Mouse (Mus musculus) midbrain, embryonic 10.5 days (tissue): Measurements from ENCODE around the gene Dcst2. TPM values are rescaled to one million over a fixed set of nuclear protein-coding genes. Genes with fewer than 3 reads are reported as not detected.

Experiments used
- DNase-seq: peaks from one replicate; pipeline ENCODE4 v3.0.0-alpha.2; 2017; ENCODE audit warnings: low spot score
- H3K27ac ChIP-seq: fragments of 300-500 bp; sonication (generic); replicated peaks from 2 replicates; pipeline ENCODE4 v1.5.1; 2016; ENCODE audit warnings: mild to moderate bottlenecking
- H3K27me3 ChIP-seq: fragments of 300-500 bp; sonication (generic); 2 replicates; pipeline ENCODE4 v1.6.1; 2016; ENCODE audit warnings: low read depth, mild to moderate bottlenecking; ENCODE audit not compliant: poor library complexity, severe bottlenecking
- H3K36me3 ChIP-seq: fragments of 300-500 bp; sonication (generic); 2 replicates; pipeline ENCODE4 v1.6.1; 2016; ENCODE audit warnings: mild to moderate bottlenecking, moderate library complexity
- H3K4me1 ChIP-seq: fragments of 300-500 bp; sonication (generic); 2 replicates; pipeline ENCODE4 v1.6.1; 2016
- H3K4me3 ChIP-seq: fragments of 300-500 bp; sonication (generic); 2 replicates; pipeline ENCODE4 v1.5.1; 2016; ENCODE audit warnings: mild to moderate bottlenecking, moderate library complexity
- H3K9me3 ChIP-seq: fragments of 300-500 bp; sonication (generic); replicated peaks from 2 replicates; pipeline ENCODE4 v1.6.1; 2016; ENCODE audit warnings: mild to moderate bottlenecking
- WGBS: fragments of 180-500 bp; shearing (Covaris S2); methylation state at CpG from one replicate; pipeline ENCODE4 v1.1.7; 2016; 5-methylcytosine and 5-hydroxymethylcytosine counted together
- polyA plus RNA-seq: library from polyadenylated mRNA; unstranded; fragments of >200 nt; fragmentation: Nextera tagmentation; extraction: Ambion mirVana; gene quantifications from 2 replicates; pipeline ENCODE4 v1.2.1, GENCODE M21; 2016

Dcst2 gene
- polyA plus RNA-seq, 1 experiment from 2014 or later = 0.12 TPM

DNA sequence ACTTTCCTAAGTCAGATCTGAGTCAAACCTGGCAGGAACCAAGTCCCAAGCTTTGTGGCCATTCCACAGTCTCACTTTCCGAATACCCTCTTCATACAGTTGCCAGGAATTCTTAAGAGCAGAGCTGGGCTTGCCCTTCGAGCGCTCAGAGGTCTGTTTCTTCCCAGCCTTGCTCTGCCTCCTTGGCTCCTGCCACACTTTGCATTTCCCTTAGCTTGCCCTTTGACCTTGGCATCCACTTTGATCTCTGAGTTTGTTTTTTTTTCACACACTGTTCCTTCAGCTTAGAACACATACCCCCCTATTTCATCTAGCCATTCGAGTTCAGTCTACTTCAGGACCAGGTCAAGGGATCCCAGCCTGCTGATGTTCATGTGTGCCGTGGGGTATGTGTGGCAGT lies 10.5 kb upstream of the Dcst2 start:
- Histone ChIP-seq H3K9me3 (no peaks in the 10 kb centered on the region), H3K36me3 (0 out of 2 replicates have a peak, but pooled peaks cover 6% of the 10 kb centered on the region)
- WGBS = 71% methylated on average over 5 of the region's 5 CpGs

DNA sequence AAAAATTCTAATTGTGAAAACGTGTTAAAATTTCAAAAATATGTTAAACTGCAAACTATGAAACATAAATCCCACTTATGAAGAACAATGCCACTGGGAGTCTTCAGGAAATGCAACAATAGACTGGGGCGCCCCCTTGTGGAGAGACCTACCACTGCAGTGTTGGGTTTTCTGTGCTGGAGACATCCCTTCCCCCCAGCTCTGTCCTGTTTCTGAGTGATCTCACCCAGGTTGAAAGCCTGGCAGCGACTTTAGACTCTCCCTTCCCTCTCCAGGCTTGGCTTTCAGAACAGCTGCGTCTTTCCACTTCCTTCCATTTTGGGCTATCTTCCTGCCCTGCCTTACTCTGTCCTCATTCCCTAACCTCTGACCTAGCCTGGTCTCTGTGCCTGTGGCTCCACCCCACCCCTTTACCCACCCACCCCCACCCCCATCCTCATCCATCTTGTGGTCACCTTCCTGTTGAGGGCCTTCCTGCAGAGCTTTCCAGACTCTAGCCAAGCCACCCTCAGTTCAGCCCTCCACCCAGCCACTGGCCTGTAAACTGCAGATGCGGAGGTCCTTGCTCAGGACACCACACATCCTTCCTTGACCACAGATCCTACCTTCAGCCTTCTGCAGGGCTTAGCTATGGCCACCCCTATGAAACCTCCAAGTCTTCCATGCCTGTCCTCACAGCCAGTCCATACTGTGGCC lies 6.8 kb upstream of the Dcst2 start:
- peaks cover 23% of the 10 kb centered on the region for H3K4me1 ChIP-seq
- peak; percentile 78 for DNase-seq
- peaks cover 45% of the 10 kb centered on the region for H3K27me3 ChIP-seq
- H3K9me3 ChIP-seq = no peaks in the 10 kb centered on the region
- no peaks in the 10 kb centered on the region for H3K36me3 ChIP-seq
- WGBS = 20% methylated on average over 5 of the region's 5 CpGs
- H3K27ac ChIP-seq = peak overlapping the region; percentile 49
- no peak overlapping the region for H3K4me3 ChIP-seq

More for the DNA sequence above, 10.5 kb upstream of the Dcst2 start:
- Histone ChIP-seq H3K4me1 (peaks cover 43% of the 10 kb centered on the region), H3K4me3 (no peak overlapping the region), H3K27ac (no peak overlapping the region), H3K27me3 (peaks cover 71% of the 10 kb centered on the region)
- DNase-seq = no peak

DNA sequence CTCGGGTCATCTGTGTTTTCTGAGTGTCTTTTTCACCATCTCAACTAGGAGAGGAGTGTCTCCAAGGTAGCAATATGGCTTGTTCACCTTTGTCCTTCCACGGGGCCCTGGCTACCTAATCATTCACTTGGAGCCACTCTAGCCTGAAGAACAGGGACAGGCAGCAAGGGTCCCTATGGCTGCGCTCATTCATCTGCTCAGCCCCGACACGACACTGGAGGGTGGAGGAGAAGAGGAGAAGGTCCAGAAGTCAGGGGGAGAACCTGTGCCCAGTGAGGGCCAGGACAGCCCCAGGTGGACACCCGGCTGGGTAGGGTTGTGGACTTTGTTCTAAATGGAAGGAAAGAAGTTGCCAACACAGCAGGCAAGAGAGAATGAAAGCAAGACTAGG lies 6.3 kb upstream of the Dcst2 start:
- Histone ChIP-seq H3K4me1 (peaks cover 18% of the 10 kb centered on the region), H3K9me3 (no peaks in the 10 kb centered on the region), H3K36me3 (no peaks in the 10 kb centered on the region), H3K4me3 (no peak overlapping the region), H3K27me3 (peaks cover 40% of the 10 kb centered on the region), H3K27ac (peak overlapping the region; percentile 49; the same call in 1 of the 2 replicates)
- DNase-seq = no peak
- 88% methylated on average over 6 of the region's 6 CpGs for WGBS

DNA sequence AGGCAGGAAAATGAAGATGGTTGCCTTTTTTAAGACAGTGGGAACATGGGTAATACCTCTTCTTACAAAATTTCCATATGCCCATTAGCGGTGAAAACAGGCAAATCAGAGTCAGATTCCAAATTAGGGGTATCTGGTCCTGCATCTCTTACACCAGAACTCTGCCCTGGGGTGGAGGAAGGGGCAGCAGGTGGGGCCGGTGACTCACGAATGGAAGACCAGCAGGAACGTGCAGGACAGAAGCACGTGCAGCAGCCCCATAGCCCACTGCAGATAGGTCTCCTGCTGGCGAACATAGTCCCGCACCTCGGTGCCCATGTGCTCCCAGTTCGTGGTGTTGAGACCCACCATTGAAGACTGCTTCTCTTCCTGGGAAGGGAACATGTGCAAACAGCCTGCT lies 5.7 kb upstream of the Dcst2 start:
- Histone ChIP-seq H3K36me3 (no peaks in the 10 kb centered on the region), H3K27ac (no peak overlapping the region), H3K27me3 (peaks cover 35% of the 10 kb centered on the region), H3K4me1 (peaks cover 15% of the 10 kb centered on the region), H3K4me3 (no peak overlapping the region), H3K9me3 (no peaks in the 10 kb centered on the region)
- no peak for DNase-seq
- WGBS = 74% methylated on average over 9 of the region's 9 CpGs

DNA sequence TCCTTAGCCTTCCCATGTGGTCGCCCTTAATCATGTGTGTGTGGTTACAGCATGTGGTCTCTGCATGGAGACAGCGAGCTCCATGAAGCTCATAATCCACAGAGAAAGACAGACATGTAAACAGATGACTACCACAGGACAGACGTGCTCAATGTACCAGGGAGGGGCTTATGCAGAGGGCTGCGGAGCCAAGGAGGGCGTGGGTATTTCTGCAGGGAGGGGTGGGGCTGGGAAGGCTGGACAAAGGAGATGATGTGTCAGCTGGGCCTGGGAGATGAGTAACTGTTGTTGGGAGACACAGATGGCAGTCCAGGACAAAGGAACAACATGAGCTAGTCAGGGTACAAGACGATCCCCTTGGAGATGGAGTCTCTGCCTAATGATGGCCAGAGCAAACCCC lies 2.1 kb upstream of the Dcst2 start:
- H3K4me3 ChIP-seq = no peak overlapping the region
- no peaks in the 10 kb centered on the region for H3K9me3 ChIP-seq
- no peaks in the 10 kb centered on the region for H3K36me3 ChIP-seq
- H3K27me3 ChIP-seq = peaks cover 14% of the 10 kb centered on the region
- 81% methylated on average over 6 of the region's 6 CpGs for WGBS
- H3K4me1 ChIP-seq = peaks cover 8% of the 10 kb centered on the region
- no peak for DNase-seq
- no peak overlapping the region for H3K27ac ChIP-seq

DNA sequence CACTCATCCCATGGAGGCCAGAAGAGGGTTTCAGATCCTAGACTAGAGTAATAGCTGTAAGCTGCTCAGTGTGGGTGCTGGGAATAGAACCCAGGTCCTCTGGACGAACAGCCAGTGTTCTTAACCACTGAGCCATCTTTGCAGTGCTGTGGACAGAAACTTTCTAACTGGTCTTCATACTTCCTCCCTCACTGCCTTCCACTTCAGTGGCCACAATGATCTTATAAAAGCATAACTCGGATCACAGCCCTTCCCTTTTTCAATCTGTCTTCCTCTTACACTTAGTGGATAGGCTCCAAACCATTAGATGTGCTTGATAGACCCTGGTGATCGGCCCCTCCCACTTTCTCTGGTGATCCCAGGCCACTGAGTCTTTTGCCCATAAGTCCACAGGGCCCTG lies 1.5 kb upstream of the Dcst2 start:
- no peak for DNase-seq
- H3K9me3 ChIP-seq = no peaks in the 10 kb centered on the region

DNA sequence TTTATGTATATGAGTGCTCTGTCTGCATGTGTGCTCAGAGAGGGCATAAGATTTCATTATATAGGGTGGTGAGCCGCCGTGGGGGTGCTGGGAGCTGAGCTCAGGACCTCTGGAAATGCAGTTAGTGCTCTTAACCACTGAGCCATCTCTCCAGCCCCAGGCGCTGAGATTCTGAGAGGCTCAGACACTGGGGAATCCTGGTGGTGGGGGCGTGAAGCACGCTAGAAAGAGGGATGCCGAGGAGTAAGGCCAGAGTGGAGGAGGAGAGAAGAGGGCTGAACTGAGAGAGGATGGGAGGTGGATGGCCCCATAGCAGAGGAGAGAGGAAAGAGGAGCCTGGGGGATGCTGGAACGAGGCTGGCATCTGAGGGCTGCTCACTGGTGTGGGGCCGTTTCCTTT lies 2.9 kb downstream of the Dcst2 start:
- DNase-seq = no peak
- Histone ChIP-seq H3K27ac (peak overlapping the region; percentile 38; the same call in 1 of the 2 replicates), H3K4me1 (peaks cover 19% of the 10 kb centered on the region), H3K4me3 (no peak overlapping the region), H3K9me3 (no peaks in the 10 kb centered on the region), H3K36me3 (no peaks in the 10 kb centered on the region), H3K27me3 (peaks cover 10% of the 10 kb centered on the region; the same call in 1 of the 2 replicates)
- 60% methylated on average over 8 of the region's 8 CpGs for WGBS

More for the DNA sequence above, 1.5 kb upstream of the Dcst2 start:
- Histone ChIP-seq H3K27ac (no peak overlapping the region), H3K36me3 (no peaks in the 10 kb centered on the region), H3K27me3 (peaks cover 16% of the 10 kb centered on the region), H3K4me3 (no peak overlapping the region), H3K4me1 (peaks cover 9% of the 10 kb centered on the region)
- 82% methylated on average over 3 of the region's 3 CpGs for WGBS

DNA sequence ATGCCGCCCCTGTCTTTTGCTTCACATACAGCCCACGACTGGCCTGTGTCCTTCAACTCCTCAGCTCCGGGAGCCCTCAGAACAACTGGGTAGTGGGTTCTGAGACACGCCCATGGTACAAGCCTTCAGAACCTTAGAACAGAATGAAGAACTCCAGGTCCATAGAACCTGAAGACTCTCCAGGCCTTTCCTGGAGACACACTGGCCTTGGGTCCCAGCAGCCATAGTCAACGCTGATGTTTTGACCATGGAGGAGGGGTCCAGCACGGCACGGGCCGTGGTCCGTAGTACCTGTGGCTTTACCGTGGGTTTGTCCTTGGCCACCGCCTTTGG lies 3.3 kb downstream of the Dcst2 start, which contains the start of gene Dcst1:
Gene Dcst1 (minus strand): TSS at position 101 of the 333 bp plus-strand sequence.
- Histone ChIP-seq H3K4me1 (peaks cover 19% of the 10 kb centered on the region), H3K36me3 (no peaks in the 10 kb centered on the region), H3K9me3 (no peaks in the 10 kb centered on the region), H3K27me3 (peaks cover 10% of the 10 kb centered on the region; the same call in 1 of the 2 replicates), H3K27ac (peak within 1 kb of the TSS; percentile 38; the same call in 1 of the 2 replicates), H3K4me3 (no peak within 1 kb of the TSS)
- no peak for DNase-seq
- WGBS = 81% methylated on average over 11 of the region's 11 CpGs

DNA sequence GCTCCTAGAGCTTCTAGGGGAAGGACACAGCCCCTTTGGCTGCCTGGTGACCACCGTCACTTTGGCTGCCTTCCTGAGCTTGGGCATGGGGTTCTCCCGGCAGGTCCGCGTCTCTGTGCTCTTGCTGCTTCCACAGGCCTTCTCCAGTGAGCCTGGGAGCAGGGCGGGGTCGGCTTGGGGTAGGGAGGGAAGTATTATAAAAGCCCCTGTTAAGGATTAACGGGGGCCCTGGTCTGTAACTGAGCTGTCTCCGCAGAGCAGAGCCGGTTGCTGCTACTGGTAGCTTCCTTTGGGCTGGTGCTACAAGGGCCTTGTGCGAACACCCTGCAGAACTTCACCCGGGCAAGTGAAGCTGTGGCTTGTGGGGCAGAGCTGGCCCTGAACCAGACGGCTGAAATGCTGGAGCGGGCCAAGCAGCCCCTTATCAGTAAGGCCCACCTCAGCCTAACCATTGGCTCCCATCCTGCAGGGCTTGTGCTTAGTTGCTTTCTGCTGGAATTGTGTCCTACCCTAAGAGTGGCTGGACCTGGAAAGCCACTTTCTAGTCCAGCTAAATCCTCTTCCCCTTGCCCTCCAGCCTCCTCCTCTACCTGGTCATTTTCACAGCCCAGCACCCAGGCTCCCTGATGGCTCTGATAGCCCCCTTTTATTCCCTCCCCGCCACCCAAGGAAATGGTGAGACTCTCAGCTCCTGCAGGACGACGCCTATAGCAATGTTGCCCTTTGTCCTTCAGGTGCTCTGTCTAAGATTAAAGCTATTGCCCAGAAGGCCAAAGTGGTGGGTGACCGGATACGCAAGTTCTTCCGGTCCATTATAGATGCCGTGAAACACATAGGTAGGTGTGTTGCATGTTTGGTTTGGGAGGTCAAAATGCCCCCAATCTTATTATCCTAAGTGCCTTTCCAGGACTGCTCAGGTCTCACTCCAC lies 4.0 kb downstream of the Dcst2 start:
- H3K9me3 ChIP-seq = no peaks in the 10 kb centered on the region
- 0 out of 2 replicates have a peak overlapping the region, but pooled peaks have one; percentile 14 for H3K27ac ChIP-seq
- H3K36me3 ChIP-seq = no peaks in the 10 kb centered on the region
- no peak overlapping the region for H3K4me3 ChIP-seq
- peaks cover 10% of the 10 kb centered on the region; the same call in 1 of the 2 replicates for H3K27me3 ChIP-seq
- peaks cover 19% of the 10 kb centered on the region for H3K4me1 ChIP-seq
- WGBS = 75% methylated on average over 20 of the region's 20 CpGs
- no peak for DNase-seq

DNA sequence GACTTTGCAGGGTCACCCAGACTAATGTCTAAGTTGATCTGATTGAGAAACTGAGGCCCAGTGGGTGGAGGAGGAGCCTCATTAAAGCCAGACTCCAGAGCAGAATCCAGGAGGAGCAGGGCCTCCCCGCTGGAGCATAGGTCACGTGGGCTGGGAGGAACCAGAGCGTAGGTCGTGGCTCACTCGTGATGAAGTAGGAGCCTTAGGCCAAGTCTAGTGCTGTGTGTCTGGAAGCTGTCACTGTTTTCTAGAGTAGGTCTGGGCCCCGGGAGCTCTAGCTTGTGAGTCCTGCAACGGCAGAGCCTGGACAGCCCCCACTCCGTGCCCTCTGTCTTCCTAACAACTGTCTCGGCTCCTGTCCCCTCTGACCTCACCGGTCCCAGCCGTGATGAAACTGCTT lies 5.6 kb downstream of the Dcst2 start:
- WGBS = 73% methylated on average over 11 of the region's 11 CpGs
- H3K36me3 ChIP-seq = no peaks in the 10 kb centered on the region
- H3K27me3 ChIP-seq = peaks cover 10% of the 10 kb centered on the region; the same call in 1 of the 2 replicates
- 0 out of 2 replicates have a peak overlapping the region, but pooled peaks have one; percentile 6 for H3K27ac ChIP-seq
- H3K9me3 ChIP-seq = no peaks in the 10 kb centered on the region
- H3K4me1 ChIP-seq = peaks cover 19% of the 10 kb centered on the region
- DNase-seq = no peak
- H3K4me3 ChIP-seq = no peak overlapping the region

DNA sequence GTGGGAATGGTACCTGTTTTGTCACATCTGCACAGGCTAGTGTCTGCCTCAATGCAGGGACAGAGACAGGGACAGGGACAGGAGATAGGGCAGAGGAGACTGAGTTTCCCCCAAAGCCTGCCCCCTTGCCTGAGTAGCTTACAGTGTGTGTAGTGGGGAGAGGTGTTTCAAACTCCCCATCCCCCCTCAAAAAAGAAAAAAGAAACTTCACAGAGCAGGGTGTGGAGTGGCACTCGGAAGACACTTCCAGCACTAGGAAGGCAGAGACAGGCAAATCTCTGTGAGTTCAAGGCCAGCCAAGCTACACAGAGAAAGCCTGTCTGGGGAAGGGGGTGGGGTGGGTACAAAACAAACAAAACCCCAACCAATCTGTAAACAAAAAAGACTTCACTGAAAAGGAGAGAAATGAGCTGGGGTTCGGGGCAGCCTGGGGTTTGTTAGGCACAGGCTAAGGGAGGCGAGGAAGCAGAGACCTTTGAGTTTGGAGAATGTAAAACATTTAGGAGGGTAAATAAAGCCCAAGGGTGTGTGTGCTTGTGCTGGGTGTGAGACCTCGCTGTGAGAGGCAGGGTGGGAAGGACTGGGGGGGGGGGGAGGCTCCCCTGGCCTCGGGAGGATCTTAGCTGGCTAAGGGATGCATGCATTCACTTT lies 11.9 kb downstream of the Dcst2 start:
- no peaks in the 10 kb centered on the region for H3K9me3 ChIP-seq
- no peak for DNase-seq
- 38% methylated on average over 5 of the region's 5 CpGs for WGBS
- H3K4me1 ChIP-seq = peaks cover 11% of the 10 kb centered on the region
- no peak overlapping the region for H3K27ac ChIP-seq
- H3K36me3 ChIP-seq = no peaks in the 10 kb centered on the region
- no peaks in the 10 kb centered on the region for H3K27me3 ChIP-seq
- H3K4me3 ChIP-seq = no peak overlapping the region

DNA sequence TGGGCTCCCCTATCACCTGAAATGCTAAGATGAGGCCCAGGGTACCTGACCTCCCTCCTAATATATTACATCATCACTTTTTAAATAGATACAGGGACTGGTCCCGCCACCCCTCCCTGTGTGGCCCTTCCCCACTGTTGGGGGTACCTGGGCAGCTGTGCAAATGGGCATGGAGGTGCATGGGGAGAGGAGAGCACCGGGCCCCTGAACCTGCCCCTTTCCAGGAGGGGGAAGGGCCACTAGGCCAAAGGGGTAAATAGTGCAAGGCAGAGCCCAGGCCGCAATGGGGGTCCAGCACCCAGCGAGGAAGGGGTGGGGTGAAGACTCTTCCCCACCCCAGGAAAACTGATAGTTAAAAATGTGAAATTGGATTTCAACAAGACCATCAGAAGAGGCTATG lies 16.1 kb downstream of the Dcst2 start:
- H3K4me3 ChIP-seq = peak overlapping the region; percentile 67

More for the DNA sequence above, 16.1 kb downstream of the Dcst2 start:
- Histone ChIP-seq H3K36me3 (no peaks in the 10 kb centered on the region), H3K27ac (peak overlapping the region; percentile 93), H3K4me1 (peaks cover 25% of the 10 kb centered on the region), H3K27me3 (no peaks in the 10 kb centered on the region), H3K9me3 (no peaks in the 10 kb centered on the region)
- WGBS = 71% methylated on average over 4 of the region's 4 CpGs
- DNase-seq = no peak
